Mouse (Mus musculus): ENCODE measurements around the gene Dmrtc1a. TPM values are rescaled to one million over a fixed set of nuclear protein-coding genes. Genes with fewer than 3 reads are reported as not detected.
"Not testable (repeated sequence)": the region's sequence is repeated elsewhere in the genome, so short reads cannot be mapped to it uniquely, and the experiment has no call there.

Gene Dmrtc1a
- 1.8 TPM in 2 replicates for polyA plus RNA-seq (2015; fragmentation: Nextera tagmentation; extraction: Ambion mirVana)

DNA sequence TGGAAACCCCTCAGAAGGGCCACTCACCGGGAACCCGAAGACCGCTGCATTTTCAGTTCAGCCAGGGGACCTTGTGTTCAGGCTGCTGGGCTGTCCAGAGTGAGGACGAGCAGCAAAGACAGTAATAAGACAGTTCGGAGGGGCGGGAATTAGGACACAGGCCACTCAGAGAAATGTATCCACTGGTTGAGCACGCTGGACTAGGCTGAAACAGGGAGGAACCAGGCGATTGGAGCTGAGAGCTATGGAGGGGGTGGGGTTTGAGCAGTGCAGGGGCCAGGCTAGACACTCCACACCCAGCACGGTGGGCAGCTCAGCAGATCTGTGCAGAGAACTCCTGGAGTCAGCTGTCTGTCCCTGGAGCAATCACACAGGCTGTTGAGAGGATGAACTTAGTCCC, at the start of gene Dmrtc1a, which contains the start of gene 1700011M02Rik:
TSS of gene Dmrtc1a (minus strand) at position 101 of the 400 bp plus-strand sequence.
TSS of gene 1700011M02Rik (plus strand) at position 319 of the 400 bp plus-strand sequence.
- H3K27me3 ChIP-seq (replicated peaks; ENCODE audit: control insufficient read depth, insufficient read depth, low read length); H3K9ac ChIP-seq (replicated peaks; ENCODE audit: low read depth, low read length); H3K27ac ChIP-seq (ENCODE audit: low read length); H3K4me3 ChIP-seq (replicated peaks; ENCODE audit: low read length); H3K4me1 ChIP-seq (replicated peaks; ENCODE audit: control insufficient read depth, insufficient read depth, low read length); H3K4me2 ChIP-seq (ENCODE audit: low read length); ATAC-seq; H3K9me3 ChIP-seq (ENCODE audit: control insufficient read depth, low read length); H3K36me3 ChIP-seq (ENCODE audit: control insufficient read depth, insufficient read depth): not testable (repeated sequence)
- 77% methylated on average over 5 of the region's 9 CpGs for WGBS

- H3K4me1 ChIP-seq (replicated peaks; ENCODE audit: control insufficient read depth, insufficient read depth, low read length); H3K9ac ChIP-seq (replicated peaks; ENCODE audit: low read depth, low read length); H3K9me3 ChIP-seq (ENCODE audit: control insufficient read depth, low read length); H3K4me3 ChIP-seq (replicated peaks; ENCODE audit: low read length); ATAC-seq; H3K4me2 ChIP-seq (ENCODE audit: low read length); H3K27ac ChIP-seq (ENCODE audit: low read length); H3K36me3 ChIP-seq (ENCODE audit: control insufficient read depth, insufficient read depth); H3K27me3 ChIP-seq (replicated peaks; ENCODE audit: control insufficient read depth, insufficient read depth, low read length): not testable (repeated sequence)
- WGBS, result 88% methylated on average over 11 of the region's 11 CpGs
Observed at GRCm38 (mm10) chrX:102950136-102950535, 41.6 kb upstream of the Dmrtc1a start.

DNA sequence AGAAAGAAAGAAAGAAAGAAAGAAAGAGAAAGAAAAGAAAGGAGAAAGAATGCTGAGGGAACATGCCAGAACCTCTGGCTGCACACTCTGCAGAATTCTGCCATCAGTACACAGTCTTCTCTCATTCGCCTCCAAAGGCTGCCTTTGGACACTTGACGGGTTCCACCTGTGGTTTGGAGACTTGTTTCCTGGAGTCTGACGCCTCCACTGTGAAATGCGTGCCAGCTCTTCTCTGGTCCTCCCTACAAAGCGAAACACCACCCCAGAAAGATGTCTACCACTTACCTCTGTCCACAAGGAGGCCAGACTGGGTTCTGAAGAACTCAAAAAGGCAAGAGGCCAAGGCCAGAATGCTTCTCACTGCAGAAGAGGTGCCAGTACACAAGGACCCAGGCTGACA, 28.3 kb upstream of the Dmrtc1a start:
- H3K4me3 ChIP-seq (replicated peaks; ENCODE audit: low read length), result no peak overlapping the region
- no peaks in the 10 kb centered on the region for H3K4me1 ChIP-seq (replicated peaks; ENCODE audit: control insufficient read depth, insufficient read depth, low read length)
- H3K9ac ChIP-seq (replicated peaks; ENCODE audit: low read depth, low read length), result no peak overlapping the region
- no peaks in the 10 kb centered on the region for H3K36me3 ChIP-seq (ENCODE audit: control insufficient read depth, insufficient read depth)
- H3K27ac ChIP-seq (ENCODE audit: low read length), result no peak overlapping the region
- H3K27me3 ChIP-seq (replicated peaks; ENCODE audit: control insufficient read depth, insufficient read depth, low read length), result no peaks in the 10 kb centered on the region
- no peak for ATAC-seq
- no peak overlapping the region for H3K4me2 ChIP-seq (ENCODE audit: low read length)
- no peaks in the 10 kb centered on the region for H3K9me3 ChIP-seq (ENCODE audit: control insufficient read depth, low read length)
- WGBS, result 85% methylated on average over 5 of the region's 5 CpGs

DNA sequence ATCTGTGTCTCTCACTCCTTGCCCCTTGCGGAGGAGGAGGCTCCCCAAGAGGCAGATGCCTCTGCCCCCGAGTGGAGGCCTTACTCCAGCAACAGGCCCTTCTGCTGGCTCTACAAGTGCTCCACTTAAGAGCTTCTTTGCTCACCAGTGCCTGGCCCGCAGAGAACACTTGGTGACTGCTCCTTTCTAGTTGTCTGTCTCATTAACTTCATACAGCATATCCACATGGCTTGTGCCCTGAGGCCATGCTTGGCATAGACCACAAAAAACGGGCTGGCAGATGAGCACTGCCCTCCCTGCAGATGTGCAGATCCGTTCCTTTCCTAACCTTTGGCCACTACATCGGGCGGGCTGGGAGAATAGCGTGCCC, 25.9 kb upstream of the Dmrtc1a start:
- Histone ChIP-seq H3K27me3 (replicated peaks; ENCODE audit: control insufficient read depth, insufficient read depth, low read length) (no peaks in the 10 kb centered on the region), H3K4me1 (replicated peaks; ENCODE audit: control insufficient read depth, insufficient read depth, low read length) (no peaks in the 10 kb centered on the region), H3K9ac (replicated peaks; ENCODE audit: low read depth, low read length) (no peak overlapping the region), H3K27ac (ENCODE audit: low read length) (no peak overlapping the region), H3K4me2 (ENCODE audit: low read length) (peak overlapping the region; percentile 52), H3K4me3 (replicated peaks; ENCODE audit: low read length) (peak overlapping the region; percentile 61), H3K36me3 (ENCODE audit: control insufficient read depth, insufficient read depth) (no peaks in the 10 kb centered on the region), H3K9me3 (ENCODE audit: control insufficient read depth, low read length) (no peaks in the 10 kb centered on the region)
- ATAC-seq, result peak; percentile 7; the same call in 1 of the 2 replicates
- WGBS, result 52% methylated on average over 8 of the region's 8 CpGs

- Histone ChIP-seq H3K4me3 (replicated peaks; ENCODE audit: low read length) (peak overlapping the region; percentile 61), H3K27ac (ENCODE audit: low read length) (no peak overlapping the region), H3K4me1 (replicated peaks; ENCODE audit: control insufficient read depth, insufficient read depth, low read length) (no peaks in the 10 kb centered on the region), H3K9ac (replicated peaks; ENCODE audit: low read depth, low read length) (peak overlapping the region; percentile 76), H3K27me3 (replicated peaks; ENCODE audit: control insufficient read depth, insufficient read depth, low read length) (no peaks in the 10 kb centered on the region), H3K36me3 (ENCODE audit: control insufficient read depth, insufficient read depth) (no peaks in the 10 kb centered on the region), H3K9me3 (ENCODE audit: control insufficient read depth, low read length) (no peaks in the 10 kb centered on the region), H3K4me2 (ENCODE audit: low read length) (peak overlapping the region; percentile 52)
- 14% methylated on average over 49 of the region's 68 CpGs for WGBS
- ATAC-seq, result peak; percentile 90
Observed at GRCm38 (mm10) chrX:102933571-102934394, 25.3 kb upstream of the Dmrtc1a start.

DNA sequence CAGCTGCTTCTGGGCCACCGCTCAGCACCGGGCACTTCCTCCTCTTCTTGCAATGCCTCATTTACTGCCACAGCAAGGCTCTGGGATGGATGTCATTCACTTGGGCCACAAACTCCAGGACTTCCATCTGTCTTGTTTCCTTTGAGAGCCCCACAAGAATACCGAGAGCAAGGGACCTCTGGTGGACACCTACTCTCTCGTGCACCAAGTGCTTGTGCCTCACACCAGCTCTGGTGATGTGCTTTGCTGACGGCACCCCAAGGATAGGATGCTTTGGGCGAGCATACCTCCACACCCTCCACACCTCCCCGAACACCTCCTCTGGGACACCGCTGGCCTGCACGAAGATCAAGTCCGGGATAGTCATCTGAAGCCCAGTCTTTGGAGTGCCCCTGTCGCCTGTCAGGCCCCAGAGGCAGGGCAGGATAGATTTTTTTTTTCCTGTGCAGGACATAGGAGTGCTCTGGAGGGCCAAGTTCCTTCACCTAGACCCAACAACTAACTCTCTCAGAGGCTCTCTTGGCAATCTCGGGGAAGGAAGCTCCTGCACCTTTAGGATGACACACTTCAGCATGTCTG, 24.6 kb upstream of the Dmrtc1a start:
- H3K27me3 ChIP-seq (replicated peaks; ENCODE audit: control insufficient read depth, insufficient read depth, low read length), result no peaks in the 10 kb centered on the region
- H3K9ac ChIP-seq (replicated peaks; ENCODE audit: low read depth, low read length), result peak overlapping the region; percentile 76
- H3K36me3 ChIP-seq (ENCODE audit: control insufficient read depth, insufficient read depth), result no peaks in the 10 kb centered on the region
- ATAC-seq, result peak; percentile 11; the same call in 1 of the 2 replicates
- H3K27ac ChIP-seq (ENCODE audit: low read length), result no peak overlapping the region
- H3K4me3 ChIP-seq (replicated peaks; ENCODE audit: low read length), result peak overlapping the region; percentile 61
- H3K4me2 ChIP-seq (ENCODE audit: low read length), result peak overlapping the region; percentile 52
- no peaks in the 10 kb centered on the region for H3K4me1 ChIP-seq (replicated peaks; ENCODE audit: control insufficient read depth, insufficient read depth, low read length)
- H3K9me3 ChIP-seq (ENCODE audit: control insufficient read depth, low read length), result no peaks in the 10 kb centered on the region
- WGBS, result 49% methylated on average over 12 of the region's 12 CpGs

- H3K4me1 ChIP-seq (replicated peaks; ENCODE audit: control insufficient read depth, insufficient read depth, low read length); H3K9ac ChIP-seq (replicated peaks; ENCODE audit: low read depth, low read length); H3K36me3 ChIP-seq (ENCODE audit: control insufficient read depth, insufficient read depth); H3K27ac ChIP-seq (ENCODE audit: low read length); H3K9me3 ChIP-seq (ENCODE audit: control insufficient read depth, low read length); H3K27me3 ChIP-seq (replicated peaks; ENCODE audit: control insufficient read depth, insufficient read depth, low read length); H3K4me2 ChIP-seq (ENCODE audit: low read length); H3K4me3 ChIP-seq (replicated peaks; ENCODE audit: low read length); ATAC-seq: not testable (repeated sequence)
- WGBS, result 98% methylated on average over 6 of the region's 6 CpGs
Observed at GRCm38 (mm10) chrX:102928072-102928471, 19.6 kb upstream of the Dmrtc1a start, which contains the start of gene 1700018G05Rik. 1700018G05Rik (plus strand) TSS chrX:102928372.

DNA sequence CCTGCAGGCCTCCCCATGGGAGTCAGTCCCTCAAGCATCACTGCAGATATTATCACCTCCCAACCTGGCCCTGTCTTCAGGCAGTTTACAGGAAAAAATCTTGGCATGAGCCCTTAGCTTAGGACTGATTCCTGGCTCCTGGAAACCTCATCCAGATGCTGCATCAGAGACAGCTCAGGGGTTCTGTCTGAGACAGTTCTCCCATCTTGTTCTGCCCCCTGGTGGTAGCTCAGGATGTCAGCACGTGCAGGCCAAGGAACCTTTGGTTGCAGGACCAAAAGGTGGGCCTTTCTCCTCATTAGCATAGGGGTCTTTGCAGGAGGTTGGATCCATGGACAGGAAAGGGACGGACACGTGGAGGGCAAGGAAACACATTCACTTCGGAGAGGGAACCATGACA, 18.2 kb upstream of the Dmrtc1a start:
- not testable (repeated sequence) for H3K4me2 ChIP-seq (ENCODE audit: low read length); H3K9me3 ChIP-seq (ENCODE audit: control insufficient read depth, low read length); H3K9ac ChIP-seq (replicated peaks; ENCODE audit: low read depth, low read length); H3K27me3 ChIP-seq (replicated peaks; ENCODE audit: control insufficient read depth, insufficient read depth, low read length); H3K4me1 ChIP-seq (replicated peaks; ENCODE audit: control insufficient read depth, insufficient read depth, low read length); H3K4me3 ChIP-seq (replicated peaks; ENCODE audit: low read length); H3K36me3 ChIP-seq (ENCODE audit: control insufficient read depth, insufficient read depth); H3K27ac ChIP-seq (ENCODE audit: low read length)
- 22% methylated on average over 4 of the region's 4 CpGs for WGBS
- peak; percentile 61 for ATAC-seq

DNA sequence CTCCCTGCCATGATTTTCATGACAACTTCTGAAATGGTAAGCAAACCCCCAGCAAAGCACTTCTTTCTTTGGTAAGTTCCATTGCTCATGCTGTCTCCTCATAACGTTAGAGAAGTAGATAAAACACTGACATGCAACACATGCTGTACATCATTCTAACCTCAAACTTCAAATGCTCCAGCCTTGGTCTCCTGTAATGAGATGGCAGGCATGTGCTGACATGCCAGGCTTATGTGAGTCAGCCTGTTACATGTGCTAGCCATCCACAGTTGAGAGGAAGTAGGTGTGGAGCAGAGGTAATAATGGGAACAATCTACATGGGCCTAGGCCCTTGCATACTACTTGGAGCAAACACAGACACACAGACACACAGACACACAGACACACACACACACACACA, 6.3 kb upstream of the Dmrtc1a start:
- not testable (repeated sequence) for H3K36me3 ChIP-seq (ENCODE audit: control insufficient read depth, insufficient read depth); H3K4me2 ChIP-seq (ENCODE audit: low read length); H3K4me3 ChIP-seq (replicated peaks; ENCODE audit: low read length); H3K4me1 ChIP-seq (replicated peaks; ENCODE audit: control insufficient read depth, insufficient read depth, low read length); H3K9ac ChIP-seq (replicated peaks; ENCODE audit: low read depth, low read length); H3K9me3 ChIP-seq (ENCODE audit: control insufficient read depth, low read length); ATAC-seq; H3K27ac ChIP-seq (ENCODE audit: low read length); H3K27me3 ChIP-seq (replicated peaks; ENCODE audit: control insufficient read depth, insufficient read depth, low read length)
- 59% methylated on average over 1 of the region's 1 CpGs for WGBS
